Mouse (Mus musculus) lung, postnatal 0 days (tissue): ENCODE results near the gene Mmaa. TPM values are rescaled to one million over a fixed set of nuclear protein-coding genes. Genes with fewer than 3 reads are reported as not detected.

Experiments used
- ATAC-seq: fragments of 200-750 bp; cut with Nextera tagmentation; 2 replicates; pipeline ENCODE4 v1.8.0; 2017; ENCODE audit warnings: moderate library complexity
- DNase-seq: peaks from one replicate; pipeline ENCODE4 v3.0.0-alpha.2; 2016; ENCODE audit warnings: low spot score
- H3K27ac ChIP-seq: fragments of 300-500 bp; sonication (generic); 2 replicates; pipeline ENCODE4 v1.5.1; 2014; ENCODE audit warnings: antibody characterized with exemption, mild to moderate bottlenecking, low read length, mixed read lengths
- H3K27me3 ChIP-seq: fragments of 300-500 bp; sonication (generic); replicated peaks from 2 replicates; pipeline ENCODE4 v1.6.1; 2014; ENCODE audit warnings: low read length, mixed read lengths; ENCODE audit not compliant: insufficient read depth
- H3K36me3 ChIP-seq: fragments of 300-500 bp; sonication (generic); 2 replicates; pipeline ENCODE4 v1.6.1; 2014; ENCODE audit warnings: low read length, mixed read lengths; ENCODE audit not compliant: insufficient read depth
- H3K4me1 ChIP-seq: fragments of 300-500 bp; sonication (generic); 2 replicates; pipeline ENCODE4 v1.6.1; 2014; ENCODE audit warnings: antibody characterized with exemption, low read depth, low read length, mixed read lengths; ENCODE audit not compliant: insufficient read depth
- H3K4me2 ChIP-seq: fragments of 300-500 bp; sonication (generic); replicated peaks from 2 replicates; pipeline ENCODE4 v1.6.1; 2014; ENCODE audit warnings: low read depth, mild to moderate bottlenecking, low read length, moderate library complexity, mixed read lengths
- H3K4me3 ChIP-seq: fragments of 300-500 bp; sonication (generic); 2 replicates; pipeline ENCODE4 v1.5.1; 2014; ENCODE audit warnings: low read depth, low read length
- H3K9ac ChIP-seq: fragments of 300-500 bp; sonication (generic); replicated peaks from 2 replicates; pipeline ENCODE4 v1.6.1; 2014; ENCODE audit warnings: low read depth, mild to moderate bottlenecking
- H3K9me3 ChIP-seq: fragments of 300-500 bp; sonication (generic); 2 replicates; pipeline ENCODE4 v1.6.1; 2016; ENCODE audit warnings: low read length, mixed read lengths
- CTCF ChIP-seq: IDR thresholded peaks from 2 replicates; pipeline ENCODE4 v1.5.1; 2016; ENCODE audit warnings: antibody characterized with exemption, mild to moderate bottlenecking
- EP300 ChIP-seq: IDR thresholded peaks from 2 replicates; pipeline ENCODE4 v1.6.1; 2016; ENCODE audit warnings: antibody characterized with exemption, mild to moderate bottlenecking, control low read depth
- WGBS: fragments of 180-500 bp; shearing (Covaris S2); extraction: QIAGEN DNeasy Blood & Tissue Kit; methylation state at CpG from one replicate; pipeline ENCODE4 v1.1.7; 2014; 5-methylcytosine and 5-hydroxymethylcytosine counted together
- polyA plus RNA-seq: library from polyadenylated mRNA; unstranded; fragments of >200 nt; fragmentation: Nextera tagmentation; extraction: Ambion mirVana; gene quantifications from 2 replicates; pipeline ENCODE4 v1.2.1, GENCODE M21; 2015

The Mmaa gene
- polyA plus RNA-seq, 1 experiment from 2014 or later = 7.9 TPM

GRCm38 (mm10) chr8:79331017-79331416, 36.3 kb upstream of the Mmaa start:
- Histone ChIP-seq H3K27me3 (no peaks in the 10 kb centered on the region), H3K27ac (no peak overlapping the region), H3K4me2 (no peak overlapping the region), H3K9me3 (no peaks in the 10 kb centered on the region), H3K4me1 (0 out of 2 replicates have a peak, but pooled peaks cover 2% of the 10 kb centered on the region), H3K4me3 (no peak overlapping the region), H3K36me3 (no peaks in the 10 kb centered on the region), H3K9ac (no peak overlapping the region)
- no peak for TF ChIP-seq EP300
- no peak for TF ChIP-seq CTCF
- 66% methylated on average over 9 of the region's 9 CpGs for WGBS
- DNase-seq (no peak), ATAC-seq (no peak)

DNA sequence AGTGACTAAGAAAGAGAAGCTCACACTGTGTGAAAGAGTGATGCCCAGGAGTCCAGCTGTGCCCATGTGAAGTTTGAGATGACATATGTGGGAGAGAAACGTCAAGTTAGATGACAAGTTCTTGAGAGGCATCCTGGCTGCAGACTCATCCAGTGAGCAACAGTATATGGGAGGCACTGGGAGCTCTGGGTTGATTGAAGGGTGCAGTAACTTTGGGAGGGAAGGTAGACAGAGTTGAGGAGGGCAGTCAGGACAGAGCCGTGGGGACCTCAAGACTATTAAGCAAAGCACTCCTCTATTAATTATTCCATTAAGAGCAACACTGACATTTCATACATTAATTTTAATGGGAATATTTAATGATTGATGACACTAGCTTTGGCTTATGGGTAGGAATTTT, 35.0 kb upstream of the Mmaa start:
- 82% methylated on average over 2 of the region's 2 CpGs for WGBS
- ATAC-seq = no peak
- no peaks in the 10 kb centered on the region for H3K27me3 ChIP-seq

DNA sequence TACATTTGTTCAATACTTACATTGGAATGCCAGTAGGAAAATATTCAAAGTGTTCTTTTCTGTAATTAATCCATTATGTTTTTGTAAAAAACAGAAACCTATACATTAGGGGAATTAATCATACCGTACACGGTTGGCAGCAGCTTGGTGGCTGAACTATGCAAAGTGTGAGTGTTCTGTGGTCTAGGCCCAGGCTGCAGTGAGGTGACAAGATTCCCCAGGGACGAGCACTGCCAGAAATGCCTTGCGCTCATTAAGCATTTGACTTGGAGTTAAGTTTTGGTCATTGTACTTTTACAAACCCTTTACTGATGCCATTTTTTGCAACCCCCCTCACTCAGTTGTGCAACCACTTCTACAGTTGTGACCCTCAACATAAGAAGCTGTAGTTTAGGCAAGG, 34.4 kb upstream of the Mmaa start:
- no peaks in the 10 kb centered on the region for H3K9me3 ChIP-seq
- no peak for TF ChIP-seq EP300
- TF ChIP-seq CTCF = no peak
- DNase-seq (no peak), ATAC-seq (no peak)
- no peak overlapping the region for H3K27ac ChIP-seq
- H3K9ac ChIP-seq = no peak overlapping the region
- H3K4me1 ChIP-seq = 0 out of 2 replicates have a peak, but pooled peaks cover 2% of the 10 kb centered on the region
- no peak overlapping the region for H3K4me2 ChIP-seq
- H3K27me3 ChIP-seq = no peaks in the 10 kb centered on the region
- 83% methylated on average over 4 of the region's 4 CpGs for WGBS
- H3K4me3 ChIP-seq = no peak overlapping the region
- H3K36me3 ChIP-seq = no peaks in the 10 kb centered on the region

More for the DNA sequence above, 35.0 kb upstream of the Mmaa start:
- TF ChIP-seq EP300 = no peak
- no peak for TF ChIP-seq CTCF
- Histone ChIP-seq H3K9me3 (no peaks in the 10 kb centered on the region), H3K27ac (no peak overlapping the region), H3K4me2 (no peak overlapping the region), H3K36me3 (no peaks in the 10 kb centered on the region), H3K4me1 (0 out of 2 replicates have a peak, but pooled peaks cover 2% of the 10 kb centered on the region), H3K9ac (no peak overlapping the region), H3K4me3 (no peak overlapping the region)
- no peak for DNase-seq

DNA sequence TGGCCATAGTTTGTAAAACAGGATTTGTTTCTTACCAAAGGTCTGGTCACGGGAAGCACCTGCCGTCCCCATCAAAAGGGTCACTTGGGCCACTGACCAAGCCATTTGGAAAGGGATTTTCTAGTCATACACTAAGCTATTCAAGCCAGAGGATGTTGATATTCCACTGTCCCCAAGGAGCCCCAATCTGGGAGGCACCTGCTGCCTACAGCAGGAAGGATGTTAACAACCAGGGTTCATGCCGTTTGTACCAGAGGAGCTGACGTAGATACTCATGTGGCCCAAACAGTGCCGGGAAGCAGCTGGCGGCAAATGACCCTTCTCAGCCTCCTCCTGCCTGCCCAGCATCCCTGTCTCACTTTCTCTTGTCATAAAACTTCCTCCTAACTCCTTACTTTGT, 30.8 kb upstream of the Mmaa start:
- ATAC-seq (peak; percentile 53), DNase-seq (peak; percentile 25)
- WGBS = 72% methylated on average over 6 of the region's 6 CpGs

DNA sequence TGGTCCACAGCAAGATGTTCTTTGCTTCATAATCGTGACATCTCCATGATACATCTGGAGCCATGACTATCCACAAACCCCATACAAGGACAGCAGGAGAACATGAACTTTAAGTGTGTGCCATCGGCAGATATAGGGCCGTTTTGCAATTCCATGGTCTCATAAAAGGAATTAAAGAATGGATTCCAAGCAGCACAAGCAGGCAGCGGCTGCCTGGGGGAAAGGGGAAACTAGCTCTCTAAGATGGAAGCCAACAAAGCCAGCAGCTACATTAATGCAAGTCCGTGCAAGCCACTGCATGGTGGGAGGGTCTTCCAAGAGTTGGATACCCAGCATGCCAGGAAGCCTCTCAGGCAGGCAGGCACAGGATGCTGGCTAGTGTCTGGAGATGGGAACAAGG, 30.2 kb upstream of the Mmaa start:
- H3K4me2 ChIP-seq = no peak overlapping the region
- no peak overlapping the region for H3K4me3 ChIP-seq
- 0 out of 2 replicates have a peak, but pooled peaks cover 2% of the 10 kb centered on the region for H3K4me1 ChIP-seq
- ATAC-seq = no peak
- TF ChIP-seq EP300 = no peak
- TF ChIP-seq CTCF = no peak
- no peak overlapping the region for H3K9ac ChIP-seq
- WGBS = 76% methylated on average over 5 of the region's 5 CpGs
- H3K9me3 ChIP-seq = no peaks in the 10 kb centered on the region
- DNase-seq = no peak
- H3K27ac ChIP-seq = no peak overlapping the region
- no peaks in the 10 kb centered on the region for H3K36me3 ChIP-seq
- no peaks in the 10 kb centered on the region for H3K27me3 ChIP-seq

More for the DNA sequence above, 30.8 kb upstream of the Mmaa start:
- no peak overlapping the region for H3K27ac ChIP-seq
- H3K4me2 ChIP-seq = no peak overlapping the region
- H3K9ac ChIP-seq = no peak overlapping the region
- no peaks in the 10 kb centered on the region for H3K36me3 ChIP-seq
- no peak for TF ChIP-seq CTCF
- TF ChIP-seq EP300 = peak; percentile 64; the same call in 1 of the 2 replicates
- H3K4me1 ChIP-seq = 0 out of 2 replicates have a peak, but pooled peaks cover 2% of the 10 kb centered on the region
- no peaks in the 10 kb centered on the region for H3K9me3 ChIP-seq
- H3K27me3 ChIP-seq = no peaks in the 10 kb centered on the region
- no peak overlapping the region for H3K4me3 ChIP-seq

GRCm38 (mm10) chr8:79324036-79324435, 29.3 kb upstream of the Mmaa start:
- Histone ChIP-seq H3K9ac (no peak overlapping the region), H3K27ac (no peak overlapping the region), H3K36me3 (no peaks in the 10 kb centered on the region), H3K27me3 (no peaks in the 10 kb centered on the region), H3K4me1 (0 out of 2 replicates have a peak, but pooled peaks cover 2% of the 10 kb centered on the region), H3K4me2 (no peak overlapping the region), H3K9me3 (no peaks in the 10 kb centered on the region), H3K4me3 (no peak overlapping the region)
- TF ChIP-seq CTCF (no peak), EP300 (no peak)
- no peak for ATAC-seq
- WGBS = 47% methylated on average over 3 of the region's 3 CpGs
- DNase-seq = no peak

GRCm38 (mm10) chr8:79323121-79323520, 28.4 kb upstream of the Mmaa start:
- 40% methylated on average over 7 of the region's 7 CpGs for WGBS
- Histone ChIP-seq H3K27ac (peak overlapping the region; percentile 57), H3K9ac (no peak overlapping the region), H3K36me3 (no peaks in the 10 kb centered on the region), H3K27me3 (no peaks in the 10 kb centered on the region), H3K4me2 (no peak overlapping the region), H3K4me3 (no peak overlapping the region), H3K9me3 (no peaks in the 10 kb centered on the region), H3K4me1 (0 out of 2 replicates have a peak, but pooled peaks cover 2% of the 10 kb centered on the region)
- ATAC-seq = peak; percentile 78
- peak; percentile 52 for DNase-seq
- no peak; the same call in 1 of the 2 replicates for TF ChIP-seq EP300
- no peak for TF ChIP-seq CTCF
